In genomic region chr17:26886047-26886749, GRCm38 (mm10) we compare ENCODE assay signal across 8 mouse cellular contexts. TPM values are rescaled to one million over a fixed set of nuclear protein-coding genes. Genes with fewer than 3 reads are reported as not detected.
DNase-seq lines count a peak whose midpoint lies in the region; ATAC-seq lines count a peak whose summit lies in the region.

No protein-coding gene starts in this region.

- H3K9me3 ChIP-seq in heart, embryonic 14.5 days (ENCODE audit: control insufficient read depth, low read length): no peaks in the 10 kb centered on the region
- no peaks in the 10 kb centered on the region for H3K9me3 ChIP-seq in liver, embryonic 15.5 days (replicated peaks)
- H3K9me3 ChIP-seq in neural tube, embryonic 12.5 days: no peaks in the 10 kb centered on the region

- WGBS in heart, embryonic 14.5 days: 8% methylated on average over 30 of the region's 30 CpGs
- 7% methylated on average over 30 of the region's 30 CpGs for WGBS in liver, embryonic 15.5 days (ENCODE audit: insufficient replicate concordance)
- WGBS in neural tube, embryonic 12.5 days: 9% methylated on average over 30 of the region's 30 CpGs

- H3K4me1 ChIP-seq in heart, embryonic 14.5 days (ENCODE audit: control insufficient read depth in 2 of 2, insufficient read depth in 2 of 2, low read length in 2 of 2): peaks cover 34 to 62% of the 10 kb centered on the region in 2 experiments
- peaks cover 30% of the 10 kb centered on the region for H3K4me1 ChIP-seq in liver, embryonic 15.5 days (replicated peaks)
- peaks cover 18% of the 10 kb centered on the region for H3K4me1 ChIP-seq in neural tube, embryonic 12.5 days

- peak overlapping the region; percentile 87 for H3K4me2 ChIP-seq in heart, embryonic 14.5 days (ENCODE audit: low read length)
- H3K4me2 ChIP-seq in liver, embryonic 15.5 days: peak overlapping the region; percentile 91
- peak overlapping the region; percentile 63 for H3K4me2 ChIP-seq in neural tube, embryonic 12.5 days (replicated peaks)

- ATAC-seq in erythroid progenitor cell, adult 5-6 weeks (replicated peaks; ENCODE audit: low FRiP score, poor library complexity, severe bottlenecking): peak; percentile 86
- ATAC-seq in heart, embryonic 14.5 days (ENCODE audit: insufficient number of reproducible peaks, insufficient read depth, low FRiP score, low read depth): peak; percentile 66
- ATAC-seq in liver, embryonic 15.5 days (ENCODE audit: insufficient read depth): peak; percentile 70
- ATAC-seq in neural tube, embryonic 12.5 days (ENCODE audit: low FRiP score, low read depth): peak; percentile 82

- peak overlapping the region; percentile 44 to 54 for H3K4me3 ChIP-seq in heart, embryonic 14.5 days (ENCODE audit: control insufficient read depth in 1 of 2, insufficient read depth in 1 of 2, low read depth in 1 of 2, low read length in 2 of 2)
- H3K4me3 ChIP-seq in liver, embryonic 15.5 days (replicated peaks): peak overlapping the region; percentile 59
- peak overlapping the region; percentile 31 for H3K4me3 ChIP-seq in neural tube, embryonic 12.5 days

- no peaks in the 10 kb centered on the region for H3K27me3 ChIP-seq in heart, embryonic 14.5 days (ENCODE audit: control insufficient read depth, insufficient read depth, low read length)
- H3K27me3 ChIP-seq in liver, embryonic 15.5 days: peaks cover 5% of the 10 kb centered on the region
- no peaks in the 10 kb centered on the region for H3K27me3 ChIP-seq in neural tube, embryonic 12.5 days (replicated peaks)

- H3K9ac ChIP-seq in heart, embryonic 14.5 days (ENCODE audit: low read length): peak overlapping the region; percentile 74
- peak overlapping the region; percentile 38; the same call in 1 of the 2 replicates for H3K9ac ChIP-seq in liver, embryonic 15.5 days
- H3K9ac ChIP-seq in neural tube, embryonic 12.5 days: peak overlapping the region; percentile 29; the same call in 1 of the 2 replicates

- no peaks in the 10 kb centered on the region for H3K36me3 ChIP-seq in heart, embryonic 14.5 days (ENCODE audit: control insufficient read depth, insufficient read depth, low read length)
- H3K36me3 ChIP-seq in liver, embryonic 15.5 days (replicated peaks): no peaks in the 10 kb centered on the region
- no peaks in the 10 kb centered on the region for H3K36me3 ChIP-seq in neural tube, embryonic 12.5 days

- DNase-seq in CD4-positive, CD25-positive, alpha-beta regulatory T cell, adult 2 months (ENCODE audit: low read depth, low spot score): peak; percentile 91
- DNase-seq in brain, embryonic 18.5 days (ENCODE audit: low read depth, low spot score): peak; percentile 66
- peak; percentile 87 for DNase-seq in kidney, postnatal 14 days
- DNase-seq in telencephalon, adult 2 months (ENCODE audit: low read depth, low spot score): peak; percentile 82

- peak overlapping the region; percentile 49 to 95; a peak in 3 of 4 replicates for H3K27ac ChIP-seq in heart, embryonic 14.5 days (replicated peaks in 1 of 2; ENCODE audit: control insufficient read depth in 1 of 2, insufficient read depth in 1 of 2, low read depth in 2 of 2, low read length in 2 of 2)
- H3K27ac ChIP-seq in liver, embryonic 15.5 days (replicated peaks): no peak overlapping the region
- no peak overlapping the region for H3K27ac ChIP-seq in neural tube, embryonic 12.5 days

RNA-seq across cellular contexts. Expression of gene Kifc5b, which starts 30.7 kb away (rescaled TPM):
- 34.8 and 41.4 TPM in 2 replicates for total RNA-seq in erythroid progenitor cell, adult 5-6 weeks (2015; ENCODE audit: low replicate concordance)
- total RNA-seq in erythroid progenitor cell, adult 5-6 weeks (2017; ENCODE audit: low replicate concordance): 197 and 257 TPM in 2 replicates
- polyA plus RNA-seq in heart, embryonic 14.5 days (2014; fragmentation: Nextera tagmentation; extraction: Ambion mirVana): 4.2 and 5.0 TPM in 2 replicates
- 5.2 and 5.9 TPM in 2 replicates for polyA plus RNA-seq in liver, embryonic 15.5 days (2015; fragmentation: Nextera tagmentation; extraction: Ambion mirVana)
- 6.0 and 7.0 TPM in 2 replicates for polyA plus RNA-seq in neural tube, embryonic 12.5 days (2016; fragmentation: Nextera tagmentation; extraction: Ambion mirVana)

RNA-seq across cellular contexts. Expression of gene Nkx2-5, which starts 41.4 kb away (rescaled TPM):
- total RNA-seq in erythroid progenitor cell, adult 5-6 weeks (2015; ENCODE audit: low replicate concordance): not detected in 2 replicates
- not detected in 2 replicates for total RNA-seq in erythroid progenitor cell, adult 5-6 weeks (2017; ENCODE audit: low replicate concordance)
- polyA plus RNA-seq in heart, embryonic 14.5 days (2014; fragmentation: Nextera tagmentation; extraction: Ambion mirVana): 172 and 177 TPM in 2 replicates
- polyA plus RNA-seq in liver, embryonic 15.5 days (2015; fragmentation: Nextera tagmentation; extraction: Ambion mirVana): 0.29 TPM in 2 replicates
- polyA plus RNA-seq in neural tube, embryonic 12.5 days (2016; fragmentation: Nextera tagmentation; extraction: Ambion mirVana): 0.22 TPM in 1 of 2 replicates, not detected in the other

RNA-seq across cellular contexts. Expression of gene Phf1, which starts 46.7 kb away (rescaled TPM):
- 23.1 and 29.6 TPM in 2 replicates for total RNA-seq in erythroid progenitor cell, adult 5-6 weeks (2015; ENCODE audit: low replicate concordance)
- 19.4 and 34.5 TPM in 2 replicates for total RNA-seq in erythroid progenitor cell, adult 5-6 weeks (2017; ENCODE audit: low replicate concordance)
- polyA plus RNA-seq in heart, embryonic 14.5 days (2014; fragmentation: Nextera tagmentation; extraction: Ambion mirVana): 5.2 and 8.0 TPM in 2 replicates
- 1.8 and 2.6 TPM in 2 replicates for polyA plus RNA-seq in liver, embryonic 15.5 days (2015; fragmentation: Nextera tagmentation; extraction: Ambion mirVana)
- 14.5 and 15.9 TPM in 2 replicates for polyA plus RNA-seq in neural tube, embryonic 12.5 days (2016; fragmentation: Nextera tagmentation; extraction: Ambion mirVana)

RNA-seq across cellular contexts. Expression of gene Cuta, which starts 53.2 kb away (rescaled TPM):
- 54.9 and 88.3 TPM in 2 replicates for total RNA-seq in erythroid progenitor cell, adult 5-6 weeks (2015; ENCODE audit: low replicate concordance)
- total RNA-seq in erythroid progenitor cell, adult 5-6 weeks (2017; ENCODE audit: low replicate concordance): 8.2 and 9.3 TPM in 2 replicates
- polyA plus RNA-seq in heart, embryonic 14.5 days (2014; fragmentation: Nextera tagmentation; extraction: Ambion mirVana): 156 and 173 TPM in 2 replicates
- 85.9 and 86.7 TPM in 2 replicates for polyA plus RNA-seq in liver, embryonic 15.5 days (2015; fragmentation: Nextera tagmentation; extraction: Ambion mirVana)
- polyA plus RNA-seq in neural tube, embryonic 12.5 days (2016; fragmentation: Nextera tagmentation; extraction: Ambion mirVana): 151 and 153 TPM in 2 replicates

RNA-seq across cellular contexts. Expression of gene Syngap1, which starts 54.9 kb away (rescaled TPM):
- total RNA-seq in erythroid progenitor cell, adult 5-6 weeks (2015; ENCODE audit: low replicate concordance): 3.8 and 4.3 TPM in 2 replicates
- 11.7 and 14.4 TPM in 2 replicates for total RNA-seq in erythroid progenitor cell, adult 5-6 weeks (2017; ENCODE audit: low replicate concordance)
- 1.5 TPM in 2 replicates for polyA plus RNA-seq in heart, embryonic 14.5 days (2014; fragmentation: Nextera tagmentation; extraction: Ambion mirVana)
- polyA plus RNA-seq in liver, embryonic 15.5 days (2015; fragmentation: Nextera tagmentation; extraction: Ambion mirVana): 0.21 and 0.28 TPM in 2 replicates
- polyA plus RNA-seq in neural tube, embryonic 12.5 days (2016; fragmentation: Nextera tagmentation; extraction: Ambion mirVana): 2.6 and 3.5 TPM in 2 replicates

Comparison
In these comparisons a context has a peak if more than half of its experiments do, and no peak if none do; other contexts are left out.
1. H3K27ac ChIP-seq: peak in heart, embryonic 14.5 days (2 of 2); none in liver, embryonic 15.5 days (single experiment) and neural tube, embryonic 12.5 days (single experiment).
2. RNA of gene Nkx2-5, which starts 41.4 kb away (polyA plus RNA-seq): 172 to 177 TPM in heart, embryonic 14.5 days; 0.29 TPM in liver, embryonic 15.5 days and 0.22 TPM in neural tube, embryonic 12.5 days; every median in the first group is over 100 times any median in the second.
3. Peak in every context shown above with its lines, with median percentiles within 50 percentile points of each other: DNase-seq, ATAC-seq, H3K4me2 ChIP-seq, H3K4me3 ChIP-seq and H3K9ac ChIP-seq.